Mouse (Mus musculus): ENCODE results near the gene Gm3776. TPM values are rescaled to one million over a fixed set of nuclear protein-coding genes. Genes with fewer than 3 reads are reported as not detected.
"Not testable (repeated sequence)": the region's sequence is repeated elsewhere in the genome, so short reads cannot be mapped to it uniquely, and the experiment has no call there.

The Gm3776 gene
- polyA plus RNA-seq, 1 experiment from 2014 or later: not detected

- H3K27ac ChIP-seq; H3K9me3 ChIP-seq; DNase-seq (ENCODE audit: low spot score); H3K36me3 ChIP-seq; H3K4me3 ChIP-seq; H3K4me1 ChIP-seq; H3K27me3 ChIP-seq (ENCODE audit: insufficient read depth, poor library complexity, severe bottlenecking): not testable (repeated sequence)
- 60% methylated on average over 1 of the region's 1 CpGs for WGBS
Measured at GRCm38 (mm10) chr9:78299143-78299542, 42.2 kb downstream of the Gm3776 start.

GRCm38 (mm10) chr9:78308122-78308521, 51.2 kb downstream of the Gm3776 start:
- not testable (repeated sequence) for H3K27ac ChIP-seq; H3K9me3 ChIP-seq; H3K4me1 ChIP-seq; H3K4me3 ChIP-seq; H3K36me3 ChIP-seq; H3K27me3 ChIP-seq (ENCODE audit: insufficient read depth, poor library complexity, severe bottlenecking); DNase-seq (ENCODE audit: low spot score)
- 75% methylated on average over 3 of the region's 3 CpGs for WGBS

GRCm38 (mm10) chr9:78314696-78315095, 57.8 kb downstream of the Gm3776 start, which contains the start of gene Omt2a:
Gene Omt2a (minus strand): TSS chr9:78314796.
- no peak within 1 kb of the TSS for H3K27ac ChIP-seq
- 67% methylated on average over 2 of the region's 2 CpGs for WGBS
- DNase-seq (ENCODE audit: low spot score): no peak
- H3K36me3 ChIP-seq: no peaks in the 10 kb centered on the region
- H3K4me3 ChIP-seq: no peak within 1 kb of the TSS
- no peaks in the 10 kb centered on the region for H3K9me3 ChIP-seq
- H3K4me1 ChIP-seq: no peaks in the 10 kb centered on the region
- H3K27me3 ChIP-seq (ENCODE audit: insufficient read depth, poor library complexity, severe bottlenecking): no peaks in the 10 kb centered on the region

Other genes with a start within 250 kb of the Gm3776 start
- gene Gcm1, start 205.2 kb upstream of the Gm3776 start, polyA plus RNA-seq (2016; fragmentation: Nextera tagmentation; extraction: Ambion mirVana): 0.09 TPM in 1 of 2 replicates, not detected in the other
- 28.5 and 30.6 TPM in 2 replicates for gene Fbxo9, start 148.1 kb upstream of the Gm3776 start, polyA plus RNA-seq (2016; fragmentation: Nextera tagmentation; extraction: Ambion mirVana)
- 17.2 and 21.5 TPM in 2 replicates for gene Ick, start 147.9 kb upstream of the Gm3776 start, polyA plus RNA-seq (2016; fragmentation: Nextera tagmentation; extraction: Ambion mirVana)
- 81.1 and 88.3 TPM in 2 replicates for gene Gsta4, start 74.4 kb upstream of the Gm3776 start, polyA plus RNA-seq (2016; fragmentation: Nextera tagmentation; extraction: Ambion mirVana)
- not detected in 2 replicates for gene Gsta1, start 26.5 kb upstream of the Gm3776 start, polyA plus RNA-seq (2016; fragmentation: Nextera tagmentation; extraction: Ambion mirVana)
- gene Gm10639, start 32.8 kb downstream of the Gm3776 start, polyA plus RNA-seq (2016; fragmentation: Nextera tagmentation; extraction: Ambion mirVana): not detected in 2 replicates
- not detected in 2 replicates for gene Omt2a, start 57.7 kb downstream of the Gm3776 start, polyA plus RNA-seq (2016; fragmentation: Nextera tagmentation; extraction: Ambion mirVana)
- not detected in 2 replicates for gene Omt2b, start 70.5 kb downstream of the Gm3776 start, polyA plus RNA-seq (2016; fragmentation: Nextera tagmentation; extraction: Ambion mirVana)
- gene Gsta2, start 98.7 kb downstream of the Gm3776 start, polyA plus RNA-seq (2016; fragmentation: Nextera tagmentation; extraction: Ambion mirVana): not detected in 2 replicates
- gene Dppa5a, start 111.0 kb downstream of the Gm3776 start, polyA plus RNA-seq (2016; fragmentation: Nextera tagmentation; extraction: Ambion mirVana): not detected in 2 replicates
- 0.97 and 1.2 TPM in 2 replicates for gene Ooep, start 121.6 kb downstream of the Gm3776 start, polyA plus RNA-seq (2016; fragmentation: Nextera tagmentation; extraction: Ambion mirVana)
- gene Ddx43, start 138.6 kb downstream of the Gm3776 start, polyA plus RNA-seq (2016; fragmentation: Nextera tagmentation; extraction: Ambion mirVana): 0.24 and 0.25 TPM in 2 replicates
- gene Cgas, start 186.1 kb downstream of the Gm3776 start, polyA plus RNA-seq (2016; fragmentation: Nextera tagmentation; extraction: Ambion mirVana): 0.36 and 0.72 TPM in 2 replicates
- 28.1 and 30.3 TPM in 2 replicates for gene Mto1, start 191.1 kb downstream of the Gm3776 start, polyA plus RNA-seq (2016; fragmentation: Nextera tagmentation; extraction: Ambion mirVana)
- 0.89 and 1.1 TPM in 2 replicates for gene Gm17324, start 191.7 kb downstream of the Gm3776 start, polyA plus RNA-seq (2016; fragmentation: Nextera tagmentation; extraction: Ambion mirVana)
- 2,877 and 3,185 TPM in 2 replicates for gene Eef1a1, start 232.0 kb downstream of the Gm3776 start, polyA plus RNA-seq (2016; fragmentation: Nextera tagmentation; extraction: Ambion mirVana)